Mouse (Mus musculus): Measurements from ENCODE around the gene Ky. TPM values are rescaled to one million over a fixed set of nuclear protein-coding genes. Genes with fewer than 3 reads are reported as not detected.

Gene Ky
- total and polyA plus RNA-seq, 3 experiments = not detected

- no peak for DNase-seq (ENCODE audit: low read depth, low spot score)
- Histone ChIP-seq H3K27me3 (ENCODE audit: control insufficient read depth in 1 of 2, insufficient read depth in 2 of 2, low read length in 2 of 2) (no peaks in the 10 kb centered on the region), H3K36me3 (ENCODE audit: control insufficient read depth in 1 of 2, insufficient read depth in 2 of 2, low read length in 2 of 2) (no peaks in the 10 kb centered on the region), H3K79me2 (ENCODE audit: control insufficient read depth, insufficient read depth, low read length, poor library complexity) (no peaks in the 10 kb centered on the region), H3K27ac (ENCODE audit: control insufficient read depth, low read depth, low read length) (no peak overlapping the region), H3K9me3 (replicated peaks; ENCODE audit: insufficient read depth, low read length) (no peaks in the 10 kb centered on the region), H3K4me1 (ENCODE audit: control insufficient read depth in 1 of 2, insufficient read depth in 2 of 2, low read length in 2 of 2) (no peaks in the 10 kb centered on the region), H3K4me3 (ENCODE audit: control insufficient read depth in 1 of 2, insufficient read depth in 1 of 2, low read depth in 2 of 2, low read length in 2 of 2) (no peak overlapping the region), H3K9ac (ENCODE audit: control insufficient read depth, low read depth, low read length, poor library complexity, severe bottlenecking) (no peak overlapping the region)
- TF ChIP-seq SIN3A (IDR thresholded peaks at IDR 0.05; ENCODE audit: low read length) (no peak), ZC3H11A (IDR thresholded peaks at IDR 0.05; ENCODE audit: low read depth, low read length) (no peak), ELF1 (IDR thresholded peaks at IDR 0.05; ENCODE audit: low read depth, low read length) (no peak), POLR2A (IDR thresholded peaks at IDR 0.05; ENCODE audit: control insufficient read depth in 1 of 2, insufficient read depth in 1 of 2, low read depth in 1 of 2, low read length in 2 of 2, poor library complexity in 1 of 2) (no peak), MYB (IDR thresholded peaks at IDR 0.05; ENCODE audit: low read depth, low read length) (no peak), ZKSCAN1 (IDR thresholded peaks at IDR 0.05; ENCODE audit: low read depth, low read length) (no peak), USF2 (IDR thresholded peaks at IDR 0.05; ENCODE audit: borderline replicate concordance in 1 of 2, insufficient read depth in 1 of 2, low read depth in 1 of 2, low read length in 2 of 2) (no peak), EP300 (IDR thresholded peaks at IDR 0.05; ENCODE audit: low read depth in 1 of 2, low read length in 2 of 2) (no peak), MAFK (IDR thresholded peaks at IDR 0.05; ENCODE audit: borderline replicate concordance, low read depth, low read length) (no peak), POLR2AphosphoS2 (IDR thresholded peaks at IDR 0.05; ENCODE audit: low read length) (no peak)
Observed at GRCm38 (mm10) chr9:102518443-102518842, 12.9 kb downstream of the Ky start.

DNA sequence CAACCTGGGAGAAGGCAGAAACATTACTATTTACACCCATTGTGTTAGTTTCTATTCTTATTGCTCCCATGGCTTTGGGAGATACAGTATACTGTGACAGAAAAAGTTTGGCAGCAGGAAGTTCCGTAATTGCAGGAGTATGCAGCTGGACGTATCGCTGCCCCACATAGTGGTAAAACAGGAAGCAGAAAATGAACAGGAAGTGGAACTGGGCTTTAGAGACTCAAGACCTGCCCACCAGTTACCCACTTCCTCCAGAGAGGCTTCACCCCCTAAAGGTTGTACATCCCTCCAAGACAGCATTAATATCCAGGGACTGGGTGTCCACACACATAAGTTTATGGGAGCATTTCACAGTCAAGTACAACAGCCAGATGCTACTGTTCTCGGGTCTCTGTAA is 15.8 kb downstream of the Ky start:
- no peaks in the 10 kb centered on the region for H3K4me1 ChIP-seq (ENCODE audit: control insufficient read depth in 1 of 2, insufficient read depth in 2 of 2, low read length in 2 of 2)
- no peak overlapping the region for H3K27ac ChIP-seq (ENCODE audit: control insufficient read depth, low read depth, low read length)
- H3K4me3 ChIP-seq (ENCODE audit: control insufficient read depth in 1 of 2, insufficient read depth in 1 of 2, low read depth in 2 of 2, low read length in 2 of 2) = no peak overlapping the region
- no peaks in the 10 kb centered on the region for H3K27me3 ChIP-seq (ENCODE audit: control insufficient read depth in 1 of 2, insufficient read depth in 2 of 2, low read length in 2 of 2)
- no peaks in the 10 kb centered on the region for H3K79me2 ChIP-seq (ENCODE audit: control insufficient read depth, insufficient read depth, low read length, poor library complexity)
- H3K9me3 ChIP-seq (replicated peaks; ENCODE audit: insufficient read depth, low read length) = no peaks in the 10 kb centered on the region
- H3K9ac ChIP-seq (ENCODE audit: control insufficient read depth, low read depth, low read length, poor library complexity, severe bottlenecking) = no peak overlapping the region
- DNase-seq (ENCODE audit: low read depth, low spot score) = no peak
- no peaks in the 10 kb centered on the region for H3K36me3 ChIP-seq (ENCODE audit: control insufficient read depth in 1 of 2, insufficient read depth in 2 of 2, low read length in 2 of 2)
- TF ChIP-seq ZNF384 (IDR thresholded peaks at IDR 0.05; ENCODE audit: low read depth, low read length) (no peak), KAT2A (conservative IDR thresholded peaks at IDR 0.05; ENCODE audit: low read depth, low read length) (no peak), NRF1 (IDR thresholded peaks at IDR 0.05; ENCODE audit: insufficient read depth, low read depth, low read length, poor library complexity, severe bottlenecking) (no peak), NELFE (IDR thresholded peaks at IDR 0.05; ENCODE audit: low read depth, low read length) (no peak)

- Histone ChIP-seq H3K4me3 (ENCODE audit: control insufficient read depth in 1 of 2, insufficient read depth in 1 of 2, low read depth in 2 of 2, low read length in 2 of 2) (no peak overlapping the region), H3K9ac (ENCODE audit: control insufficient read depth, low read depth, low read length, poor library complexity, severe bottlenecking) (no peak overlapping the region), H3K9me3 (replicated peaks; ENCODE audit: insufficient read depth, low read length) (no peaks in the 10 kb centered on the region), H3K79me2 (ENCODE audit: control insufficient read depth, insufficient read depth, low read length, poor library complexity) (no peaks in the 10 kb centered on the region), H3K27ac (ENCODE audit: control insufficient read depth, low read depth, low read length) (no peak overlapping the region), H3K36me3 (ENCODE audit: control insufficient read depth in 1 of 2, insufficient read depth in 2 of 2, low read length in 2 of 2) (no peaks in the 10 kb centered on the region), H3K4me1 (ENCODE audit: control insufficient read depth in 1 of 2, insufficient read depth in 2 of 2, low read length in 2 of 2) (no peaks in the 10 kb centered on the region), H3K27me3 (ENCODE audit: control insufficient read depth in 1 of 2, insufficient read depth in 2 of 2, low read length in 2 of 2) (no peaks in the 10 kb centered on the region)
- no peak for DNase-seq (ENCODE audit: low read depth, low spot score)
- no peak for TF ChIP-seq RAD21 (IDR thresholded peaks at IDR 0.05; ENCODE audit: low read depth, low read length)
- no peak for TF ChIP-seq MAFK (IDR thresholded peaks at IDR 0.05; ENCODE audit: borderline replicate concordance, low read depth, low read length)
Observed at GRCm38 (mm10) chr9:102528106-102528505, 22.6 kb downstream of the Ky start.
